Mouse (Mus musculus) embryonic fibroblast, embryonic 13.5 days (primary cell): ENCODE measurements at regions not wholly inside any gene's neighbourhood (a gene's known extent, or its start where the extent isn't known, plus 50 kb on each side); places are given as distances from the start of the nearest gene placed in this dataset.

Source experiments
- H3K27ac ChIP-seq: 2 replicates; pipeline ENCODE4 v1.5.1; 2012; ENCODE audit warnings: low read length, control low read depth, inconsistent platforms; ENCODE audit not compliant: insufficient read depth
- H3K4me1 ChIP-seq: 2 replicates; pipeline ENCODE4 v1.6.1; 2011; ENCODE audit warnings: low read length; ENCODE audit not compliant: control insufficient read depth, insufficient read depth
- H3K4me3 ChIP-seq: 2 replicates; pipeline ENCODE4 v1.5.1; 2011; ENCODE audit warnings: mild to moderate bottlenecking, control low read depth, low read length; ENCODE audit not compliant: insufficient read depth
- CTCF ChIP-seq: IDR thresholded peaks from 2 replicates; pipeline ENCODE4 v1.5.1; 2011; ENCODE audit warnings: mild to moderate bottlenecking, control low read depth, low read length, moderate library complexity, borderline replicate concordance; ENCODE audit not compliant: insufficient read depth
- POLR2A ChIP-seq: IDR thresholded peaks from 2 replicates; pipeline ENCODE4 v1.6.1; 2011; ENCODE audit warnings: low read depth, mild to moderate bottlenecking, control low read depth, low read length, moderate library complexity

GRCm38 (mm10) chr2:124888209-124888608 lies 179.7 kb upstream of the Slc24a5 start:
- no peaks in the 10 kb centered on the region for H3K4me1 ChIP-seq
- TF ChIP-seq POLR2A (no peak), CTCF (no peak)
- no peak overlapping the region for H3K27ac ChIP-seq
- H3K4me3 ChIP-seq: no peak overlapping the region

GRCm38 (mm10) chr2:124895002-124895401 lies 172.9 kb upstream of the Slc24a5 start:
- Histone ChIP-seq H3K27ac (no peak overlapping the region), H3K4me3 (no peak overlapping the region), H3K4me1 (no peaks in the 10 kb centered on the region)
- no peak for TF ChIP-seq CTCF
- TF ChIP-seq POLR2A: no peak

- H3K4me1 ChIP-seq: no peaks in the 10 kb centered on the region
- TF ChIP-seq CTCF (no peak), POLR2A (no peak)
- no peak overlapping the region for H3K4me3 ChIP-seq
- no peak overlapping the region for H3K27ac ChIP-seq
Observed at GRCm38 (mm10) chr2:124903556-124903955, 164.4 kb upstream of the Slc24a5 start.

- H3K27ac ChIP-seq: no peak overlapping the region
- H3K4me3 ChIP-seq: no peak overlapping the region
- no peak for TF ChIP-seq POLR2A
- no peak; the same call in 1 of the 2 replicates for TF ChIP-seq CTCF
- H3K4me1 ChIP-seq: no peaks in the 10 kb centered on the region
Observed at GRCm38 (mm10) chr2:124905076-124905475, 162.8 kb upstream of the Slc24a5 start.

- H3K4me3 ChIP-seq: no peak overlapping the region
Observed at GRCm38 (mm10) chr2:124918986-124919761, 148.8 kb upstream of the Slc24a5 start.

GRCm38 (mm10) chr2:124919762-124920255 lies 148.1 kb upstream of the Slc24a5 start:
- TF ChIP-seq CTCF: no peak
- no peak for TF ChIP-seq POLR2A
- no peaks in the 10 kb centered on the region for H3K4me1 ChIP-seq
- H3K27ac ChIP-seq: no peak overlapping the region
- H3K4me3 ChIP-seq: no peak overlapping the region

More at GRCm38 (mm10) chr2:124918986-124919761, 148.8 kb upstream of the Slc24a5 start:
- TF ChIP-seq CTCF (no peak), POLR2A (no peak)
- Histone ChIP-seq H3K4me1 (no peaks in the 10 kb centered on the region), H3K27ac (no peak overlapping the region)

GRCm38 (mm10) chr2:124920265-124920664 lies 147.7 kb upstream of the Slc24a5 start:
- no peak overlapping the region for H3K27ac ChIP-seq
- no peak overlapping the region for H3K4me3 ChIP-seq
- TF ChIP-seq CTCF (no peak), POLR2A (no peak)
- no peaks in the 10 kb centered on the region for H3K4me1 ChIP-seq

GRCm38 (mm10) chr2:124927882-124928758 lies 139.8 kb upstream of the Slc24a5 start:
- no peak overlapping the region for H3K4me3 ChIP-seq
- peaks cover 3% of the 10 kb centered on the region; the same call in 1 of the 2 replicates for H3K4me1 ChIP-seq
- H3K27ac ChIP-seq: 0 out of 2 replicates have a peak overlapping the region, but pooled peaks have one; percentile 20
- TF ChIP-seq POLR2A: no peak
- peak; percentile 26; the same call in 1 of the 2 replicates for TF ChIP-seq CTCF

GRCm38 (mm10) chr2:124928759-124929113 lies 139.2 kb upstream of the Slc24a5 start:
- H3K27ac ChIP-seq: no peak overlapping the region
- TF ChIP-seq POLR2A (no peak), CTCF (no peak)
- H3K4me1 ChIP-seq: peaks cover 6% of the 10 kb centered on the region; the same call in 1 of the 2 replicates
- no peak overlapping the region for H3K4me3 ChIP-seq
